Mouse (Mus musculus): ENCODE results near the gene Fam222b.

Fam222b gene

GRCm38 (mm10) chr11:78164924-78165760 is 70.7 kb downstream of the Fam222b start, which contains the start of gene Traf4:
TSS of gene Traf4 (minus strand) at chr11:78165589.
- DNase-seq (ENCODE audit: low read depth), result no peak

GRCm38 (mm10) chr11:78165761-78166109 is 71.3 kb downstream of the Fam222b start:
- no peak for DNase-seq (ENCODE audit: low read depth)

- DNase-seq (ENCODE audit: low read depth), result no peak
Measured at GRCm38 (mm10) chr11:78166161-78166560, 71.7 kb downstream of the Fam222b start.

- DNase-seq (ENCODE audit: low read depth), result no peak
Measured at GRCm38 (mm10) chr11:78166640-78167039, 72.2 kb downstream of the Fam222b start.

GRCm38 (mm10) chr11:78167257-78167959 is 72.9 kb downstream of the Fam222b start:
- DNase-seq (ENCODE audit: low read depth), result no peak

GRCm38 (mm10) chr11:78168541-78169468 is 74.3 kb downstream of the Fam222b start:
- DNase-seq (ENCODE audit: low read depth), result no peak

GRCm38 (mm10) chr11:78170306-78170705 is 75.8 kb downstream of the Fam222b start:
- no peak for DNase-seq (ENCODE audit: low read depth)

- DNase-seq (ENCODE audit: low read depth), result no peak
Measured at GRCm38 (mm10) chr11:78171328-78171727, 76.9 kb downstream of the Fam222b start.

GRCm38 (mm10) chr11:78172034-78172747 is 77.7 kb downstream of the Fam222b start:
- no peak for DNase-seq (ENCODE audit: low read depth)

GRCm38 (mm10) chr11:78172748-78173383 is 78.4 kb downstream of the Fam222b start:
- DNase-seq (ENCODE audit: low read depth), result no peak

- DNase-seq (ENCODE audit: low read depth), result no peak
Measured at GRCm38 (mm10) chr11:78174506-78174905, 80.0 kb downstream of the Fam222b start.

- DNase-seq (ENCODE audit: low read depth), result peak; percentile 93
Measured at GRCm38 (mm10) chr11:78175771-78176401, 81.4 kb downstream of the Fam222b start.

- peak; percentile 88 for DNase-seq (ENCODE audit: low read depth)
Measured at GRCm38 (mm10) chr11:78176402-78176862, 82.0 kb downstream of the Fam222b start, which contains the start of the genes Nek8 and Tlcd1. TSS of gene Nek8 (minus strand) at chr11:78176675. TSS of gene Tlcd1 (plus strand) at chr11:78176711.

GRCm38 (mm10) chr11:78176905-78177331 is 82.5 kb downstream of the Fam222b start:
- DNase-seq (ENCODE audit: low read depth), result no peak

- DNase-seq (ENCODE audit: low read depth), result no peak
Measured at GRCm38 (mm10) chr11:78177437-78177836, 83.0 kb downstream of the Fam222b start.

- DNase-seq (ENCODE audit: low read depth), result peak; percentile 95
Measured at GRCm38 (mm10) chr11:78177903-78178858, 83.7 kb downstream of the Fam222b start.

- no peak for DNase-seq (ENCODE audit: low read depth)
Measured at GRCm38 (mm10) chr11:78178859-78179437, 84.5 kb downstream of the Fam222b start.

- DNase-seq (ENCODE audit: low read depth), result no peak
Measured at GRCm38 (mm10) chr11:78179438-78179999, 85.1 kb downstream of the Fam222b start.

Data from c-Kit-positive CD71-negative TER-119-negative erythroid progenitor cells, embryonic 14.5 days (primary cell).